Mouse (Mus musculus) myocyte (in vitro differentiated cells): ENCODE data around the gene Tprn.

Experiments used
- E2F4 ChIP-seq: IDR thresholded peaks from one replicate; pipeline ENCODE4 v1.6.1; 2011; ENCODE audit warnings: mild to moderate bottlenecking, control low read depth, moderate library complexity; ENCODE audit not compliant: insufficient read depth
- MAX ChIP-seq: IDR thresholded peaks from one replicate; pipeline ENCODE4 v1.6.1; 2011; ENCODE audit warnings: low read depth, mild to moderate bottlenecking, control low read depth
- MYOG ChIP-seq, 3 experiments: IDR thresholded peaks; one replicate each; pipeline ENCODE4 v1.6.1; 2011; ENCODE audit warnings: control low read depth in 2 of 3, low read depth in 2 of 3, mild to moderate bottlenecking in 2 of 3; ENCODE audit not compliant: insufficient read length in 2 of 3, control insufficient read depth in 1 of 3, insufficient read depth in 1 of 3
- POLR2A ChIP-seq: IDR thresholded peaks from one replicate; pipeline ENCODE4 v1.6.1; 2011; ENCODE audit warnings: low read depth, mild to moderate bottlenecking, control low read depth, moderate library complexity; ENCODE audit not compliant: insufficient read length
- POLR2AphosphoS2 ChIP-seq: IDR thresholded peaks from one replicate; pipeline ENCODE4 v1.6.1; 2011; ENCODE audit warnings: low read depth, control low read depth; ENCODE audit not compliant: insufficient read length
- TCF12 ChIP-seq: IDR thresholded peaks from one replicate; pipeline ENCODE4 v1.6.1; 2011; ENCODE audit warnings: mild to moderate bottlenecking, control low read depth; ENCODE audit not compliant: poor library complexity, insufficient read depth, severe bottlenecking
- TCF3 ChIP-seq: IDR thresholded peaks from one replicate; pipeline ENCODE4 v1.6.1; 2011; ENCODE audit warnings: low read depth, control low read depth; ENCODE audit not compliant: insufficient read length
- USF1 ChIP-seq: IDR thresholded peaks from one replicate; pipeline ENCODE4 v1.6.1; 2011; ENCODE audit warnings: low read depth, mild to moderate bottlenecking, control low read depth, moderate library complexity

- no peak for TF ChIP-seq MYOG (IDR thresholded peaks at IDR 0.05; ENCODE audit: control insufficient read depth in 1 of 3, insufficient read depth in 1 of 3, insufficient read length in 2 of 3, low read depth in 2 of 3)
- no peak for TF ChIP-seq POLR2A
- TF ChIP-seq TCF12 = no peak
- TF ChIP-seq USF1 = no peak
- TF ChIP-seq MAX = no peak
- no peak for TF ChIP-seq E2F4
- TF ChIP-seq TCF3 = no peak
- no peak for TF ChIP-seq POLR2AphosphoS2
Observed at GRCm38 (mm10) chr2:25252331-25252730, 10.1 kb upstream of the Tprn start.
